Mouse (Mus musculus) spleen, adult 2 months (tissue): ENCODE results near the gene B020004J07Rik. TPM values are rescaled to one million over a fixed set of nuclear protein-coding genes. Genes with fewer than 3 reads are reported as not detected.
"Not testable (repeated sequence)": the region's sequence is repeated elsewhere in the genome, so short reads cannot be mapped to it uniquely, and the experiment has no call there.

ENCODE experiments used
- DNase-seq, 2 experiments: peaks; one replicate each; pipeline versions ENCODE4 v3.0.0 to v3.0.0-alpha.2; 2012 to 2021; ENCODE audit warnings: low spot score in 2 of 2, low read depth in 1 of 2
- H3K27ac ChIP-seq: fragments of 200-500 bp; 2 replicates; pipeline ENCODE4 v1.5.1; 2012; ENCODE audit warnings: low read length, inconsistent platforms; ENCODE audit not compliant: insufficient read depth
- H3K27me3 ChIP-seq: fragments of 200-500 bp; 2 replicates; pipeline ENCODE4 v1.6.1; 2012; ENCODE audit warnings: mild to moderate bottlenecking, moderate library complexity, low read length, inconsistent platforms; ENCODE audit not compliant: control insufficient read depth, insufficient read depth
- H3K36me3 ChIP-seq: fragments of 200-500 bp; 2 replicates; pipeline ENCODE4 v1.6.1; 2012; ENCODE audit warnings: mild to moderate bottlenecking, low read length, inconsistent platforms; ENCODE audit not compliant: control insufficient read depth, insufficient read depth
- H3K4me1 ChIP-seq: fragments of 200-500 bp; 2 replicates; pipeline ENCODE4 v1.6.1; 2011; ENCODE audit warnings: inconsistent platforms; ENCODE audit not compliant: control insufficient read depth, insufficient read depth, insufficient read length
- H3K4me3 ChIP-seq: fragments of 200-500 bp; 2 replicates; pipeline ENCODE4 v1.5.1; 2011; ENCODE audit warnings: mild to moderate bottlenecking, inconsistent platforms; ENCODE audit not compliant: insufficient read depth, insufficient read length; ENCODE audit errors: extremely low read depth
- CTCF ChIP-seq: fragments of 200-500 bp; IDR thresholded peaks from 2 replicates; pipeline ENCODE4 v1.5.1; 2011; ENCODE audit warnings: mild to moderate bottlenecking, inconsistent platforms; ENCODE audit not compliant: insufficient read depth, insufficient read length, insufficient replicate concordance; ENCODE audit errors: extremely low read depth
- POLR2A ChIP-seq: fragments of 200-500 bp; IDR thresholded peaks from 2 replicates; pipeline ENCODE4 v1.6.1; 2011; ENCODE audit warnings: low read depth, low read length, inconsistent platforms
- WGBS: fragments of 180-500 bp; shearing (Covaris S2); methylation state at CpG from one replicate; pipeline ENCODE4 v1.1.7; 2018; 5-methylcytosine and 5-hydroxymethylcytosine counted together
- polyA plus RNA-seq: library from polyadenylated mRNA; depleted of rRNA; stranded (reverse); fragments of >200 nt; gene quantifications from 2 replicates; pipeline ENCODE4 v1.2.3, GENCODE M21; 2012; rRNA removed

The B020004J07Rik gene
- polyA plus RNA-seq = not detected in 2 replicates

DNA sequence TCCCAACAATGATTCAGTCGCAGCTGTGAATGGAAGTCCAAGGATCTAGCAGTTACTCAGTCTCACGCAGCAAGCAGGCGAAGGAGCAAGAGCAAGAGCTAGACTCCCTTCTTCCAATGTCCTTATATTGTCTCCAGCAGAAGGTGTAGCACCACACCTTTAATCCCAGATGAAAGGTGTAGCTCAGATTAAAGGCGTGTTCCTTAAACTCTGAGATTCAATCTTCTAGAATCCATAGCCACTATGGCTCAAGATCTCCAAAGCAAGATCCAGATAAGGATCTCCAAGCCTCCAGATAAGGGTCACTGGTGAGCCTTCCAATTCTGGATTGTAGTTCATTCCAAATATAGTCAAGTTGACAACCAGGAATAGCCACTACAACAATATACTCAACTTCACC, at the start of gene B020004J07Rik:
Gene B020004J07Rik (minus strand): TSS at position 101 of the 400 bp plus-strand sequence.
- 82% methylated on average over 4 of the region's 4 CpGs for WGBS
- H3K27me3 ChIP-seq, H3K4me3 ChIP-seq, H3K27ac ChIP-seq, DNase-seq, H3K4me1 ChIP-seq, H3K36me3 ChIP-seq: not testable (repeated sequence)

DNA sequence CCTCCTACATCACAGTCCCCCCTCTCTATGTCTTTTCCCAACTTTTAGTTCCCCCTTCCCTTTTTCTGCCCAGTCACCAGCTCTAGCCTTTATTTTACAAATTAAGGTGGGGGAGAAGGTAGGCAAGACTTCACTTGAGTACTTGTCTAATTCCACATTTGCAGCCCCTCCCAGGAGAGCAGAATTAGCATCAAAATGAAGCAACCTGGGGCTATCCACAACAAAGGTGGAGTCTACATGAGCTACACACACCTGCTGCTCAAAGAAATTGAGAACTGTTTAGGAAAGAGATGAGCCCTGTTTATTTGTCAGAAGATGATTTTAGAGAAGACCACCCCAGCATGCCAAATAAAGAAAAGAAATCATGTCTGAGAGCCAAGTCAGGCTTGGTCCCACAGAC, 45.6 kb upstream of the B020004J07Rik start:
- no peak for TF ChIP-seq CTCF
- TF ChIP-seq POLR2A = no peak
- H3K4me3 ChIP-seq = no peak overlapping the region
- H3K27me3 ChIP-seq = no peaks in the 10 kb centered on the region

DNA sequence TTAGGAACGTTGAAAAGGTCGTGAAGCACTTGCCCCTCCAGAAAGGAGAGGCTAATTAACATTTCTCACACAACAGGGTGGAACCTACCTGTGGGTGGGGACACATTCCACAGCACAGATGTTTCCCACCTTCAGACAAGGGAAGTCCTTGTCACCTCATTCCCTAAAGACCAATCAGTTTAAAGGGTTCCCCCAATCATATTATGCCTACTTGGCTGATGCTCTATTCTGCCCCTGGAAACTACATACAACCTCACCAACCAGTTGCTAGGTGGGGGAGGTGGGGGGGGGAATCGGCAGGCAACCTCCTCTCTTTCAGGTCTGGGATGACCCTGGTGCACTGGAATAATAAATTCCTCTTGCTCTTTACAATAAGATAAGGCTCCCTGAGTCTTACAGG, 39.8 kb upstream of the B020004J07Rik start:
- H3K27ac ChIP-seq = no peak overlapping the region
- H3K36me3 ChIP-seq = no peaks in the 10 kb centered on the region
- H3K27me3 ChIP-seq = no peaks in the 10 kb centered on the region
- DNase-seq = no peak
- H3K4me1 ChIP-seq = no peaks in the 10 kb centered on the region
- TF ChIP-seq CTCF (no peak), POLR2A (no peak)
- no peak overlapping the region for H3K4me3 ChIP-seq
- 50% methylated on average over 3 of the region's 3 CpGs for WGBS

More for the DNA sequence above, 45.6 kb upstream of the B020004J07Rik start:
- Histone ChIP-seq H3K27ac (no peak overlapping the region), H3K36me3 (no peaks in the 10 kb centered on the region), H3K4me1 (no peaks in the 10 kb centered on the region)
- no peak for DNase-seq

DNA sequence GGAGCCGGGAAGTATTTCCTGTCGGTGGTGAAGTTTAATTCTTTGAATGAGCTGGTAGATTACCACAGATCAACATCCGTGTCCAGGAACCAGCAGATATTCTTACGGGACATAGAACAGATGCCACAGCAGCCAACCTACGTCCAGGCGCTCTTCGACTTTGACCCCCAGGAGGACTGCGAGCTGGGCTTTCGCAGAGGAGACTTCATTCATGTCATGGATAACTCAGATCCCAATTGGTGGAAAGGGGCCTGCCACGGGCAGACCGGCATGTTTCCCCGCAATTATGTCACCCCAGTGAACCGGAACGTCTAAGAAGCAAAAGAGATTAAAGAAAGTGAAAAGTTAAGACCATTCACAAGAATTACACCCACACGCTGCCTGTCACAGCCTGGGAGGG, 31.9 kb upstream of the B020004J07Rik start:
- not testable (repeated sequence) for H3K36me3 ChIP-seq, DNase-seq, H3K4me3 ChIP-seq, H3K27me3 ChIP-seq, H3K4me1 ChIP-seq, H3K27ac ChIP-seq
- WGBS = 90% methylated on average over 15 of the region's 15 CpGs

DNA sequence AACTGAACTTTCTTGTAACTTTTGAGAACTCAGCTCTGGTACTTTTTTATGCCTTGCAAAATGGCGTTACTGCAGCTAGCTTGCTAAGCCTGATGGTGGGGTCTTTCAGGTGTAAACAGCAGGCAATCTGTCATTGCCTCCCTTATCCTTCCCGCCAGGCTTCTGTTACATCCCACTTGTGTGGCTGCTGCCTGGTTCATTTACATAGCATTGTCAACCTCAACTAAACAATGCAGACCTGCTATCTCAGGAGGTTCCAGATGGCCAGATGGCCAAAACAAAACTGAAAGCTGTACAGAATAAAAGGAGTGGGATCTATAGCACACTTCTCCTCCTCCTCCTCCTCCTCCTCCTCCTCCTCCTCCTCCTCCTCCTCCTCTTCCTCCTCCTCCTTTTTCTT, 28.2 kb upstream of the B020004J07Rik start:
- H3K36me3 ChIP-seq, H3K4me3 ChIP-seq, H3K4me1 ChIP-seq, DNase-seq, H3K27me3 ChIP-seq, H3K27ac ChIP-seq: not testable (repeated sequence)
- 68% methylated on average over 2 of the region's 2 CpGs for WGBS

DNA sequence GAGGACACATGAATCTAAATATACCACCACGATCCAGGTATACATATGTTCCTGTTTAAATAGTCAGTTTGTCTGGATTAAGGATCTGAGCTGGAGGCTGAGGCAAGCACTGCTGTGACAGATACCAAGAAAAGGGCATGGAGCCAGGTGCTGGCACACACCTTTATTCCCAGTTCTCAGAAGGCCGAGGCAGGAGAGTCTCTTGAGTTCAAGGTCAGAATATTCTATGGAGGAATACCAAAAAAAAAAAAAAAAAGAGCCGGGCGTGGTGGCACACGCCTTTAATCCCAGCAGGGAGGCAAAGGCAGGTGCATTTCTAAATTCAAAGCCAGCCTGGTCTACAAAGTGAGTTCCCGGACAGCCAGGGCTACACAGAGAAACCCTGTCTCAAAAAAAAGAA, 18.5 kb upstream of the B020004J07Rik start:
- TF ChIP-seq CTCF (no peak), POLR2A (no peak)
- 86% methylated on average over 6 of the region's 6 CpGs for WGBS
- Histone ChIP-seq H3K4me3 (no peak overlapping the region), H3K4me1 (no peaks in the 10 kb centered on the region), H3K27ac (no peak overlapping the region), H3K27me3 (no peaks in the 10 kb centered on the region), H3K36me3 (no peaks in the 10 kb centered on the region)
- no peak for DNase-seq

DNA sequence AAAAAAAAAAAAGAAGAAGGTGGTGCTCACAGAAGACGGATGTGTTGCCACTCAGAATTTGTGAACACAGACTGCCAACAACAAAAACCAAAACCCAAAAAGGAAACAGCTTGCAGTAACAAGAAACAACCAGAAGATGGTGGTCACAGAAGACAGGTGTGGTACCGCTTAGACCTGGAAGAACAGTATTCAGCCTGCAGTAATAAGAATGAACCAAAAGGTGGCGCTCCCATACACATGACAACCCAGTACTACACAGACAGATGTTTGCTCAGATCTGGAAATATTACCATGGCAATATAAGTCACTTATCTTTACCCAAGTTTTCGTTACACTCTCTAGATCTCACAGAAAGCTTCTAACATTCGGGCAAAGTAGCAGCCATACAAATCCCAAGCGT, 17.1 kb upstream of the B020004J07Rik start:
- no peaks in the 10 kb centered on the region for H3K36me3 ChIP-seq
- TF ChIP-seq CTCF = no peak
- no peak for TF ChIP-seq POLR2A
- DNase-seq = no peak

DNA sequence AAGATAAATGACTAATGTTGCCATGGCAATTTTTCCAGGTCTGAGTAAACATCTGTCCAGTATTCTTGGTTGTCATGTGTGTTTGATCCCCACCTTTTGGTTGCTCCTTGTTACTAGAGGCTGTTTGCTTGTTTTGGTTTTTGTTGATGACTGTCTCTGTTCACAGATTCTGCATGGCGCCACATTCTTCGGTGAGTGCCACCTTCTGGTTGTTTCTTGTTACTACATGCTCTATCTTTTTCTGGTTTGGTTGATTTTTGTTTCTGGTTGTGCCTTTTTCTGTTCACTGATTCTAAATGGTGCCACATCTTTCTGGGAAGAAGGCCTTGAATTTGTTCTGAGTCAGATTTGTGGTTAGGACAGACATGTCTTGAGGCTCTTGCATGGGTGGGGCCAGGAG, 7.1 kb upstream of the B020004J07Rik start:
- H3K36me3 ChIP-seq = no peaks in the 10 kb centered on the region
- H3K4me1 ChIP-seq = no peaks in the 10 kb centered on the region
- no peaks in the 10 kb centered on the region for H3K27me3 ChIP-seq
- no peak overlapping the region for H3K27ac ChIP-seq
- DNase-seq = no peak
- 63% methylated on average over 2 of the region's 2 CpGs for whole genome bisulfite sequencing
- H3K4me3 ChIP-seq = no peak overlapping the region
- no peak for TF ChIP-seq POLR2A
- no peak for TF ChIP-seq CTCF

More for the DNA sequence above, 17.1 kb upstream of the B020004J07Rik start:
- WGBS = 57% methylated on average over 6 of the region's 6 CpGs
- H3K27me3 ChIP-seq = no peaks in the 10 kb centered on the region
- H3K27ac ChIP-seq = no peak overlapping the region
- no peak overlapping the region for H3K4me3 ChIP-seq
- no peaks in the 10 kb centered on the region for H3K4me1 ChIP-seq

Other genes starting within 250 kb of the B020004J07Rik start
- 41.0 and 41.7 TPM in 2 replicates for gene Leprot, start 196.3 kb downstream of the B020004J07Rik start, polyA plus RNA-seq
- 1.8 and 2.5 TPM in 2 replicates for gene Lepr, start 126.6 kb downstream of the B020004J07Rik start, polyA plus RNA-seq
- gene C130073F10Rik, start 49.8 kb upstream of the B020004J07Rik start, polyA plus RNA-seq = not detected in 2 replicates
- gene Gm12800, start 65.1 kb upstream of the B020004J07Rik start, polyA plus RNA-seq = not detected in 2 replicates
- not detected in 2 replicates for gene Gm12794, start 96.4 kb upstream of the B020004J07Rik start, polyA plus RNA-seq
- not detected in 2 replicates for gene Gm12790, start 137.0 kb upstream of the B020004J07Rik start, polyA plus RNA-seq
- not detected in 2 replicates for gene Gm12789, start 142.6 kb upstream of the B020004J07Rik start, polyA plus RNA-seq
- 14.3 and 17.3 TPM in 2 replicates for gene Pde4b, start 243.5 kb upstream of the B020004J07Rik start, polyA plus RNA-seq